Mouse (Mus musculus): ENCODE measurements around the gene Ogn. TPM values are rescaled to one million over a fixed set of nuclear protein-coding genes. Genes with fewer than 3 reads are reported as not detected.

Gene Ogn
- total RNA-seq (2012; rRNA removed) = 0.16 and 0.45 TPM in 2 replicates

- no peaks in the 10 kb centered on the region for H3K36me3 ChIP-seq (ENCODE audit: control insufficient read depth, insufficient read depth, low read length, poor library complexity, severe bottlenecking)
- H3K27ac ChIP-seq (ENCODE audit: insufficient read depth, low read depth, low read length, poor library complexity, severe bottlenecking) = no peak within 1 kb of the TSS
- no peak within 1 kb of the TSS for H3K9ac ChIP-seq (ENCODE audit: insufficient read depth, low read depth, low read length, poor library complexity, severe bottlenecking)
- H3K4me3 ChIP-seq (ENCODE audit: insufficient read depth in 1 of 2, low read depth in 1 of 2, low read length in 2 of 2, poor library complexity in 1 of 2, severe bottlenecking in 1 of 2) = no peak within 1 kb of the TSS
- in situ Hi-C loops (cut with MboI; ENCODE audit: low sequenced_read_pairs in 2 of 2, unreplicated experiment in 2 of 2) = no loop called here
- no peak for DNase-seq (ENCODE audit: low read depth, low spot score)
- TF ChIP-seq ZNF384 (IDR thresholded peaks at IDR 0.05; ENCODE audit: low read depth, low read length) = no peak
- TF ChIP-seq ZC3H11A (IDR thresholded peaks at IDR 0.05; ENCODE audit: borderline replicate concordance, low read depth, low read length) = no peak
- TF ChIP-seq CHD2 (IDR thresholded peaks at IDR 0.05; ENCODE audit: low read depth, low read length) = no peak
- no peak for TF ChIP-seq HCFC1 (IDR thresholded peaks at IDR 0.05; ENCODE audit: borderline replicate concordance, insufficient read depth, low read length)
- TF ChIP-seq MAFK (IDR thresholded peaks at IDR 0.05; ENCODE audit: insufficient read depth, low read depth, low read length) = no peak
- H3K4me1 ChIP-seq (ENCODE audit: control insufficient read depth in 2 of 2, insufficient read depth in 2 of 2, low read length in 2 of 2, poor library complexity in 1 of 2) = no peaks in the 10 kb centered on the region; a peak in 1 of 4 replicates
- H3K9me3 ChIP-seq (ENCODE audit: control insufficient read depth, insufficient read depth, low read depth, low read length) = no peaks in the 10 kb centered on the region
Observed at GRCm38 (mm10) chr13:49607714-49608113, at the start of gene Ogn. Ogn (plus strand) TSS chr13:49608046.

GRCm38 (mm10) chr13:49559185-49559584 is 48.7 kb upstream of the Ogn start:
- Histone ChIP-seq H3K9me3 (ENCODE audit: control insufficient read depth, insufficient read depth, low read depth, low read length) (no peaks in the 10 kb centered on the region), H3K9ac (ENCODE audit: insufficient read depth, low read depth, low read length, poor library complexity, severe bottlenecking) (no peak overlapping the region), H3K27ac (ENCODE audit: insufficient read depth, low read depth, low read length, poor library complexity, severe bottlenecking) (no peak overlapping the region), H3K36me3 (ENCODE audit: control insufficient read depth, insufficient read depth, low read length, poor library complexity, severe bottlenecking) (no peaks in the 10 kb centered on the region), H3K4me1 (ENCODE audit: control insufficient read depth in 2 of 2, insufficient read depth in 2 of 2, low read length in 2 of 2, poor library complexity in 1 of 2) (no peaks in the 10 kb centered on the region), H3K4me3 (ENCODE audit: insufficient read depth in 1 of 2, low read depth in 1 of 2, low read length in 2 of 2, poor library complexity in 1 of 2, severe bottlenecking in 1 of 2) (no peak overlapping the region)
- in situ Hi-C loops (cut with MboI; ENCODE audit: low sequenced_read_pairs in 2 of 2, unreplicated experiment in 2 of 2) = no loop called here
- TF ChIP-seq HCFC1 (IDR thresholded peaks at IDR 0.05; ENCODE audit: borderline replicate concordance, insufficient read depth, low read length) (no peak), MAFK (IDR thresholded peaks at IDR 0.05; ENCODE audit: insufficient read depth, low read depth, low read length) (no peak), CHD2 (IDR thresholded peaks at IDR 0.05; ENCODE audit: low read depth, low read length) (no peak), ZC3H11A (IDR thresholded peaks at IDR 0.05; ENCODE audit: borderline replicate concordance, low read depth, low read length) (no peak), ZNF384 (IDR thresholded peaks at IDR 0.05; ENCODE audit: low read depth, low read length) (no peak)
- no peak for DNase-seq (ENCODE audit: low read depth, low spot score)

- Histone ChIP-seq H3K27ac (ENCODE audit: insufficient read depth, low read depth, low read length, poor library complexity, severe bottlenecking) (no peak overlapping the region), H3K36me3 (ENCODE audit: control insufficient read depth, insufficient read depth, low read length, poor library complexity, severe bottlenecking) (no peaks in the 10 kb centered on the region), H3K4me3 (ENCODE audit: insufficient read depth in 1 of 2, low read depth in 1 of 2, low read length in 2 of 2, poor library complexity in 1 of 2, severe bottlenecking in 1 of 2) (no peak overlapping the region), H3K4me1 (ENCODE audit: control insufficient read depth in 2 of 2, insufficient read depth in 2 of 2, low read length in 2 of 2, poor library complexity in 1 of 2) (no peaks in the 10 kb centered on the region), H3K9ac (ENCODE audit: insufficient read depth, low read depth, low read length, poor library complexity, severe bottlenecking) (no peak overlapping the region), H3K9me3 (ENCODE audit: control insufficient read depth, insufficient read depth, low read depth, low read length) (no peaks in the 10 kb centered on the region)
- in situ Hi-C loops (cut with MboI; ENCODE audit: low sequenced_read_pairs in 2 of 2, unreplicated experiment in 2 of 2) = no loop called here
- TF ChIP-seq HCFC1 (IDR thresholded peaks at IDR 0.05; ENCODE audit: borderline replicate concordance, insufficient read depth, low read length) (no peak), ZNF384 (IDR thresholded peaks at IDR 0.05; ENCODE audit: low read depth, low read length) (no peak), MAFK (IDR thresholded peaks at IDR 0.05; ENCODE audit: insufficient read depth, low read depth, low read length) (no peak), CHD2 (IDR thresholded peaks at IDR 0.05; ENCODE audit: low read depth, low read length) (no peak), ZC3H11A (IDR thresholded peaks at IDR 0.05; ENCODE audit: borderline replicate concordance, low read depth, low read length) (no peak)
- DNase-seq (ENCODE audit: low read depth, low spot score) = no peak
Observed at GRCm38 (mm10) chr13:49560886-49561285, 47.0 kb upstream of the Ogn start.

- Histone ChIP-seq H3K27ac (ENCODE audit: insufficient read depth, low read depth, low read length, poor library complexity, severe bottlenecking) (no peak overlapping the region), H3K9me3 (ENCODE audit: control insufficient read depth, insufficient read depth, low read depth, low read length) (no peaks in the 10 kb centered on the region), H3K4me3 (ENCODE audit: insufficient read depth in 1 of 2, low read depth in 1 of 2, low read length in 2 of 2, poor library complexity in 1 of 2, severe bottlenecking in 1 of 2) (no peak overlapping the region), H3K9ac (ENCODE audit: insufficient read depth, low read depth, low read length, poor library complexity, severe bottlenecking) (no peak overlapping the region), H3K36me3 (ENCODE audit: control insufficient read depth, insufficient read depth, low read length, poor library complexity, severe bottlenecking) (no peaks in the 10 kb centered on the region), H3K4me1 (ENCODE audit: control insufficient read depth in 2 of 2, insufficient read depth in 2 of 2, low read length in 2 of 2, poor library complexity in 1 of 2) (no peaks in the 10 kb centered on the region)
- in situ Hi-C loops (cut with MboI; ENCODE audit: low sequenced_read_pairs in 2 of 2, unreplicated experiment in 2 of 2) = no loop called here
- TF ChIP-seq ZC3H11A (IDR thresholded peaks at IDR 0.05; ENCODE audit: borderline replicate concordance, low read depth, low read length) (no peak), CHD2 (IDR thresholded peaks at IDR 0.05; ENCODE audit: low read depth, low read length) (no peak), ZNF384 (IDR thresholded peaks at IDR 0.05; ENCODE audit: low read depth, low read length) (no peak), MAFK (IDR thresholded peaks at IDR 0.05; ENCODE audit: insufficient read depth, low read depth, low read length) (no peak), HCFC1 (IDR thresholded peaks at IDR 0.05; ENCODE audit: borderline replicate concordance, insufficient read depth, low read length) (no peak)
- no peak for DNase-seq (ENCODE audit: low read depth, low spot score)
Observed at GRCm38 (mm10) chr13:49564347-49564746, 43.5 kb upstream of the Ogn start.

GRCm38 (mm10) chr13:49570371-49570770 is 37.5 kb upstream of the Ogn start:
- TF ChIP-seq HCFC1 (IDR thresholded peaks at IDR 0.05; ENCODE audit: borderline replicate concordance, insufficient read depth, low read length) = no peak
- TF ChIP-seq MAFK (IDR thresholded peaks at IDR 0.05; ENCODE audit: insufficient read depth, low read depth, low read length) = no peak
- no peak for TF ChIP-seq ZNF384 (IDR thresholded peaks at IDR 0.05; ENCODE audit: low read depth, low read length)
- TF ChIP-seq CHD2 (IDR thresholded peaks at IDR 0.05; ENCODE audit: low read depth, low read length) = no peak
- no peak for TF ChIP-seq ZC3H11A (IDR thresholded peaks at IDR 0.05; ENCODE audit: borderline replicate concordance, low read depth, low read length)
- in situ Hi-C loops (cut with MboI; ENCODE audit: low sequenced_read_pairs in 2 of 2, unreplicated experiment in 2 of 2) = no loop called here

More at GRCm38 (mm10) chr13:49570371-49570770, 37.5 kb upstream of the Ogn start:
- Histone ChIP-seq H3K4me1 (ENCODE audit: control insufficient read depth in 2 of 2, insufficient read depth in 2 of 2, low read length in 2 of 2, poor library complexity in 1 of 2) (no peaks in the 10 kb centered on the region), H3K9me3 (ENCODE audit: control insufficient read depth, insufficient read depth, low read depth, low read length) (no peaks in the 10 kb centered on the region), H3K9ac (ENCODE audit: insufficient read depth, low read depth, low read length, poor library complexity, severe bottlenecking) (no peak overlapping the region), H3K4me3 (ENCODE audit: insufficient read depth in 1 of 2, low read depth in 1 of 2, low read length in 2 of 2, poor library complexity in 1 of 2, severe bottlenecking in 1 of 2) (no peak overlapping the region), H3K27ac (ENCODE audit: insufficient read depth, low read depth, low read length, poor library complexity, severe bottlenecking) (no peak overlapping the region), H3K36me3 (ENCODE audit: control insufficient read depth, insufficient read depth, low read length, poor library complexity, severe bottlenecking) (no peaks in the 10 kb centered on the region)
- no peak for DNase-seq (ENCODE audit: low read depth, low spot score)
